Mouse (Mus musculus): ENCODE measurements around the gene Adra2a. TPM values are rescaled to one million over a fixed set of nuclear protein-coding genes. Genes with fewer than 3 reads are reported as not detected.

Gene Adra2a
- polyA plus RNA-seq (2017; shearing (Covaris generic)) = not detected

GRCm38 (mm10) chr19:54043851-54044250, at the start of gene Adra2a:
TSS of gene Adra2a (plus strand) at chr19:54044151.
- ATAC-seq = no peak

DNA sequence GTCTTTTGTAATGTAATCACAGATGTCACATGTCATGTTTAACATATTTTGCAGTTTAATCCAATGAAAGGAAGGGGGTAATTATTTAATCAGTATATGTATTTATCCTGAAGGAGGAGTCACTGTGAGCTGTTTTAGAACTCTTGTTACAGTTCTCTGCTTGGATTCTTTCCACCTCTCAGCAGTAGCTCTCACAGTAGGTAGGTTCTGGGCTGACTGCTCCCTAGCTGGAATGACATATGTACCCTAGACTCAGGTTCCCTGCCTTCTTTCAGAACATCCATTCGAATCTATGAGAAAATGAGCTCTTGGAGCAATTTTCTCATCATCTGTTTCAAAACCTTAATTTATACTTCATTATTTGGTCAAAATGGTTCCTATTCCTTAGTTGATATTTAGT, 49.7 kb upstream of the Adra2a start:
- ATAC-seq = no peak

DNA sequence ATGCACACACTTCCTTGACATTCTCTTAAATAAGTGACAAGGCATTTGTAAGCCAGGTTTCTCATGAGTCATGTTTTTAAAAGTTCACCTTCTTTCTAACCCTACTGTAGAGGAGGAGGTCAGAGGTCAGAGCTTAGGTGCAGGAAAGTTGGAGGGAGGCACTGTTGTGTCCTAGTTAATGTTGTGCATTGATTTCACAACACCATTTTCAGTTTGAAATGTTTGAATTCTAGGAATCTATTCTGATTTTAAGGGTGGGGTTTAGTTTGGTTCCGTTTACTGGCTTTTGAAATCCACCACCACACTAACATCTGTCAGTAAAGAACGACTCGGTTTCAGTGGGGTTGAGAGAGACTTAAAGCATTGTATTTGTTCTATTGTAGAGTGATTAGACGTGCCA, 33.0 kb upstream of the Adra2a start:
- no peak for ATAC-seq

DNA sequence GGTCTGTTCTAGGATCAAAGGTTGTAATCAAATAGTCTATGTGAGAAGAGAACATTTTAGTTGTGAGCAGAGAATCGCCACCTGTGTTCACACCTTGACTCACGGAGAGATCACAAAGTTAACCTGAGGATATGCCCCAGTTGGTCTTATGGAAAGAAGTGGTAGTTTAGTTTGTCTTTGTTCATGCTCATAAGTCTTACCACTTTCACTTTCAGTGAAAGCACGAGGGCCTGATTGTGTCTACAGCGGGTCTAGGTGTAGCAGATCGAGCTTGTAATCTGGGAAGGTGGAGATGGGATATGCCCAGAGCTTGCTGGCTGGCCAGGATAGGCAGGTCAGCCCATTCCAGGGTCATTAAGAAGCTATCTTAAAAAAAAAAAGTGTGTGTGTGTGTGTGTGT, 29.0 kb upstream of the Adra2a start:
- ATAC-seq = peak; percentile 71

- peak; percentile 28 for ATAC-seq
These were observed 28.4 kb upstream of the Adra2a start for GRCm38 (mm10) chr19:54015503-54015902.

DNA sequence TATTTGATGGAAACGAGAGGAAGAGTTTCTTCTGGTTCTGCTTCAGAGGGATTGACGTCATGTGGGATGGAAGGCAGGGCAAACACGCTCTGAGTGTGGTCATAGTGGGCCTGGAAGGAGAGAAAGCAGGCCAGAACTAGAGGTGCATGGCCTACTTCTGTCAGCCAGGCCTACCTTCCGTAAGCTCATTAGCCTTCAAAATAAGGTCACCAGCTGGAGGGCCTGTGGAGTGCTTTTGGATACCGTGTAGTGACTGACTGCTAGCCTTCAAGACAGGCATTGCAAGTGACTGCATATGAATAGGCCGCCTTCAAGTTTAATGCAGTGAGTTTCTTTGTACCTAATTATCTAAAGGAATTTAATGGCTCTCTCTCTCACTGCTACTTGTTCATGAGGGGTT, 8.9 kb upstream of the Adra2a start:
- ATAC-seq = no peak

- no peak for ATAC-seq
These were observed 4.5 kb upstream of the Adra2a start for GRCm38 (mm10) chr19:54039441-54039840.

- ATAC-seq = no peak
These were observed 3.5 kb upstream of the Adra2a start for GRCm38 (mm10) chr19:54040356-54041028.

- peak; percentile 73 for ATAC-seq
These were observed 3.0 kb upstream of the Adra2a start for GRCm38 (mm10) chr19:54041029-54041367.

- ATAC-seq = peak; percentile 32
These were observed 788 bp downstream of the Adra2a start for GRCm38 (mm10) chr19:54044507-54045371.

GRCm38 (mm10) chr19:54045412-54045811, 1.5 kb downstream of the Adra2a start:
- no peak for ATAC-seq

GRCm38 (mm10) chr19:54045931-54046683, 2.2 kb downstream of the Adra2a start:
- peak; percentile 27 for ATAC-seq

- no peak for ATAC-seq
These were observed 2.7 kb downstream of the Adra2a start for GRCm38 (mm10) chr19:54046684-54047070.

GRCm38 (mm10) chr19:54047386-54048050, 3.6 kb downstream of the Adra2a start:
- ATAC-seq = peak; percentile 30

- peak; percentile 21 for ATAC-seq
These were observed 4.4 kb downstream of the Adra2a start for GRCm38 (mm10) chr19:54048161-54048885.

- no peak for ATAC-seq
These were observed 7.7 kb downstream of the Adra2a start for GRCm38 (mm10) chr19:54051651-54052050.

GRCm38 (mm10) chr19:54055845-54056244, 11.9 kb downstream of the Adra2a start:
- no peak for ATAC-seq

DNA sequence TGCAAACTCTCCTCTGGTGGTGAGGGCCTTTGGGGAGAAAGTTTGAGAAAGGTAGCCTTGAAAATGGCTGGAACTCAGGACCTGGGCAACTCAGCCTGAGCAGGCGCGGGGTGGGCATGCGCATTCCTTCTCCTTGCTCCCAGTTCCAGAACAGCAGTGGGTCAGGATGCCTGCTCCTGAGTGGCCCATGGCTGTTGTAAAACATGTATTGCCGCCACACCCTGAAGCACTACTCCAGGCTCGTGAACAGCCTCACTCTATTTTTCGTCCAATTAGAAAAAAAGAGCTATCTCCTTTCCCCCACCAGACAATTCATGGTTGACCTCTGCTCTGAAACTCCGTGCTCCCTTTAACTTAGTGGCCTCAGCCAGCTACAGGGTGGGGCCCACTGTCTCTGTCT, 24.5 kb downstream of the Adra2a start:
- no peak for ATAC-seq

- no peak for ATAC-seq
These were observed 26.6 kb downstream of the Adra2a start for GRCm38 (mm10) chr19:54070521-54070920.

GRCm38 (mm10) chr19:54072233-54072800, 28.4 kb downstream of the Adra2a start:
- no peak for ATAC-seq

Measured in CD4-positive, CD25-positive, alpha-beta regulatory T cell, adult 4 months (primary cell).